Mouse (Mus musculus): Measurements from ENCODE around the gene Lpar2.

DNA sequence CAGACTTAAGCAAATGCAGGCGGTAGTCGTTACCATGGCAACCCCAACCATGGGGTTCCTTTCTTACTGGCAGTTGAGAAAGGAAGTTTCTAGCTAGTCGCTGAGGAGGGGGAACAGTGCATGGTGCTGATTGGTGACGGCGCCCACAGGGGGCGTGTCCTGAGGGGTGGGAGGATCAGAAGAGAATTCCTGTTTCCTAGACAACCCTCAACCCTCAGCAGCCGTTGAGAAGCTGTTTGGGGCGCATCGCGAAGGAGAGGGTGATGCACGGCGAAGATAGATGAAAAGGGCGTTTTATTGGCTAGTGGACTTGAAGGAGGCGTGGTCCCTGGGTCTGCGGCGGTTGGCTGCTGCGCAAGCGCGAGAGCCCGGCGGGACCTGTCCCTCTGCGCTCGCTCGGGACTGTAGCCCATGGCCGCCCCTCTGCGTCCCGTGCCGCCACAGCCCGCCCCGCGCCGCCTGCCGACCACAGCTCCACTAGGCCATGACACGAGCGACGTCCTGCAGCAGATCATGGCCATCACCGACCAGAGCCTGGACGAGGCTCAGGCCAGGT lies 10.1 kb downstream of the Lpar2 start, which contains the start of gene Pbx4:
- TF ChIP-seq CTCF (conservative IDR thresholded peaks at IDR 0.05 in 1 of 2, IDR thresholded peaks at IDR 0.05 in 1 of 2; ENCODE audit: low read depth in 2 of 2, low read length in 2 of 2) (peak in 1 of 2 experiments; percentile 11; a peak in 1 of 4 replicates), POLR2A (IDR thresholded peaks at IDR 0.05; ENCODE audit: low read depth, low read length) (peak; percentile 45; the same call in 1 of the 2 replicates), SIN3A (IDR thresholded peaks at IDR 0.05; ENCODE audit: low read length) (peak; percentile 37; the same call in 1 of the 2 replicates), SMC3 (IDR thresholded peaks at IDR 0.05; ENCODE audit: low read depth, low read length) (no peak)
